Mouse (Mus musculus) olfactory bulb, adult 2 months (tissue): ENCODE results near the gene Gk2.

Experiments used
- CTCF ChIP-seq: fragments of 200-500 bp; IDR thresholded peaks from 2 replicates; pipeline ENCODE4 v1.5.1; 2012; ENCODE audit warnings: low read depth, mild to moderate bottlenecking, low read length, moderate library complexity; ENCODE audit not compliant: insufficient read depth
- POLR2A ChIP-seq: fragments of 200-500 bp; IDR thresholded peaks from 2 replicates; pipeline ENCODE4 v1.6.1; 2012; ENCODE audit warnings: mild to moderate bottlenecking, low read depth, low read length, moderate library complexity; ENCODE audit not compliant: insufficient read depth

GRCm38 (mm10) chr5:97467246-97467645 lies 10.4 kb upstream of the Gk2 start:
- no peak for TF ChIP-seq POLR2A
- TF ChIP-seq CTCF, result no peak
